ENCODE assay signal across 20 mouse cellular contexts in the genomic region with DNA sequence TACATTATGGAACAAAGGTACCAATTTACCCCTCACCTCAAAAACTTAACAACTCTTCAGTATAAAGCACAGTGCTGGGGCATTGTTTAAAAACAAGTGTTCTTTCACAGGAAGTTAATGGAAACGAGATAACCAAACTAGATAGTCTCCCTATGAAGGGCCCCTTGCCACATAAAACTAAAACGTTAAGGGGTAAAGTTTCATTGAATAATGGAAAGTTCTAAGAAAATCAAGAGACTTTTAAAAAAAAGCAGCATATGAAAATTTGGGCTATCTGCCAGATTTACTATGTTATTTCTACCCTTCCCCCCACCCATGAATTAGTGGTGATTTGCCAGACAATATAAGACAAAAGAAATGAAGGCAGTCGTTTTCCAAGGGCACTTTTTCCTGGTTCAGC. TPM values are rescaled to one million over a fixed set of nuclear protein-coding genes. Genes with fewer than 3 reads are reported as not detected.
DNase-seq lines count a peak whose midpoint lies in the region; ATAC-seq lines count a peak whose summit lies in the region.
"Had no signal": no experiment of that assay in that cellular context is flagged by ENCODE, and none has a peak within 500 bp of the region (broad histone marks: within the 10 kb centered on the region; RNA-seq: fewer than 3 reads in every experiment).

No protein-coding gene starts in this region.

- no peaks in the 10 kb centered on the region for H3K36me3 ChIP-seq in kidney, embryonic 14.5 days (ENCODE audit: control insufficient read depth, insufficient read depth, low read length)
- H3K36me3 ChIP-seq in megakaryocyte, embryonic 14.5 days (replicated peaks; ENCODE audit: low read length), result no peaks in the 10 kb centered on the region
- no peaks in the 10 kb centered on the region for H3K36me3 ChIP-seq in forebrain, embryonic 15.5 days
- H3K36me3 ChIP-seq: embryonic facial prominence, embryonic 15.5 days; forebrain, embryonic 10.5 days; heart, embryonic 12.5 days; hindbrain, embryonic 12.5 days; limb, embryonic 15.5 days had no signal

- 30% methylated on average over 3 of the region's 3 CpGs for WGBS in kidney, embryonic 14.5 days
- WGBS in forebrain, embryonic 15.5 days, result 44% methylated on average over 3 of the region's 3 CpGs

- 0 out of 2 replicates have a peak overlapping the region, but pooled peaks have one; percentile 8 for H3K27ac ChIP-seq in kidney, embryonic 14.5 days (ENCODE audit: low read depth, low read length)
- H3K27ac ChIP-seq in forebrain, embryonic 15.5 days (replicated peaks), result no peak overlapping the region
- H3K27ac ChIP-seq: embryonic facial prominence, embryonic 15.5 days; forebrain, embryonic 10.5 days; hindbrain, embryonic 12.5 days; limb, embryonic 15.5 days had no signal

- H3K4me1 ChIP-seq in kidney, embryonic 14.5 days (ENCODE audit: control insufficient read depth, insufficient read depth, low read length), result 0 out of 2 replicates have a peak, but pooled peaks cover 5% of the 10 kb centered on the region
- peaks cover 46% of the 10 kb centered on the region for H3K4me1 ChIP-seq in megakaryocyte, embryonic 14.5 days
- H3K4me1 ChIP-seq in forebrain, embryonic 15.5 days, result no peaks in the 10 kb centered on the region
- H3K4me1 ChIP-seq: embryonic facial prominence, embryonic 15.5 days; forebrain, embryonic 10.5 days; hindbrain, embryonic 12.5 days; limb, embryonic 15.5 days had no signal

- H3K9ac ChIP-seq in kidney, embryonic 14.5 days (ENCODE audit: low read depth, low read length), result no peak overlapping the region
- H3K9ac ChIP-seq in forebrain, embryonic 15.5 days (replicated peaks), result no peak overlapping the region
- H3K9ac ChIP-seq: embryonic facial prominence, embryonic 15.5 days; heart, embryonic 12.5 days; hindbrain, embryonic 12.5 days; limb, embryonic 15.5 days had no signal

- no peak overlapping the region for H3K4me2 ChIP-seq in kidney, embryonic 14.5 days (replicated peaks; ENCODE audit: low read depth, low read length)
- no peak overlapping the region for H3K4me2 ChIP-seq in forebrain, embryonic 15.5 days (replicated peaks)
- H3K4me2 ChIP-seq: embryonic facial prominence, embryonic 15.5 days; heart, embryonic 12.5 days; hindbrain, embryonic 12.5 days; limb, embryonic 15.5 days had no signal

- no peaks in the 10 kb centered on the region for H3K9me3 ChIP-seq in kidney, embryonic 14.5 days (ENCODE audit: control insufficient read depth, low read length)
- H3K9me3 ChIP-seq in megakaryocyte, embryonic 14.5 days, result no peaks in the 10 kb centered on the region
- H3K9me3 ChIP-seq in forebrain, embryonic 15.5 days, result no peaks in the 10 kb centered on the region
- H3K9me3 ChIP-seq: embryonic facial prominence, embryonic 15.5 days; forebrain, embryonic 10.5 days; heart, embryonic 12.5 days; hindbrain, embryonic 12.5 days; limb, embryonic 15.5 days had no signal

- ATAC-seq in kidney, embryonic 14.5 days (ENCODE audit: low FRiP score, low TSS enrichment), result no peak
- no peak for ATAC-seq in megakaryocyte, adult 5-6 weeks (ENCODE audit: poor library complexity, severe bottlenecking)
- ATAC-seq in activated CD4-positive, CD25-positive, alpha-beta regulatory T cell, adult 4 months, result peak; percentile 84
- ATAC-seq in forebrain, embryonic 15.5 days (replicated peaks), result no peak
- ATAC-seq: intestine, embryonic 16.5 days had no signal

- DNase-seq in kidney, postnatal 10 days, result no peak
- no peak for DNase-seq in adrenal gland, postnatal 25 days
- DNase-seq: adrenal gland, adult 8-10 months; cerebellum, adult 2 months; gastrocnemius, postnatal 25 days; midbrain, embryonic 14.5 days; retina, postnatal 1 day; thymus, adult 18-20 months had no signal

- H3K4me3 ChIP-seq in kidney, embryonic 14.5 days (ENCODE audit: low read length), result no peak overlapping the region
- H3K4me3 ChIP-seq in megakaryocyte, embryonic 14.5 days (replicated peaks), result peak overlapping the region; percentile 81
- H3K4me3 ChIP-seq in forebrain, embryonic 15.5 days, result no peak overlapping the region
- H3K4me3 ChIP-seq: embryonic facial prominence, embryonic 15.5 days; forebrain, embryonic 10.5 days; heart, embryonic 12.5 days; hindbrain, embryonic 12.5 days; limb, embryonic 15.5 days had no signal

- no peaks in the 10 kb centered on the region for H3K27me3 ChIP-seq in kidney, embryonic 14.5 days (ENCODE audit: control insufficient read depth, insufficient read depth, low read length)
- H3K27me3 ChIP-seq in megakaryocyte, embryonic 14.5 days (replicated peaks), result no peaks in the 10 kb centered on the region
- H3K27me3 ChIP-seq in forebrain, embryonic 15.5 days, result no peaks in the 10 kb centered on the region
- H3K27me3 ChIP-seq: CH12.LX; embryonic facial prominence, embryonic 15.5 days; heart, embryonic 12.5 days; hindbrain, embryonic 12.5 days; limb, embryonic 15.5 days had no signal

RNA-seq across cellular contexts. Expression of a gene that starts 21.5 kb away (rescaled TPM):
- polyA plus RNA-seq in kidney, embryonic 14.5 days (2014; fragmentation: Nextera tagmentation; extraction: Ambion mirVana), result 63.4 and 74.2 TPM in 2 replicates
- polyA plus RNA-seq in megakaryocyte, embryonic 14.5 days (2012; ENCODE audit: insufficient read depth, low replicate concordance), result 18.3 and 36.3 TPM in 2 replicates
- 4.6 and 6.2 TPM in 2 replicates for total RNA-seq in megakaryocyte, adult 5-6 weeks (2015)
- 18.0 and 20.1 TPM in 2 replicates for total RNA-seq in megakaryocyte, adult 5-6 weeks (2017)
- 10 to 100 TPM; 25.5 to 33.1 TPM for polyA plus RNA-seq in activated CD4-positive, CD25-positive, alpha-beta regulatory T cell, adult 4 months (2017; shearing (Covaris generic))
- polyA plus RNA-seq in forebrain, embryonic 15.5 days (2015; fragmentation: Nextera tagmentation; extraction: Ambion mirVana), result 41.8 and 42.6 TPM in 2 replicates
- total RNA-seq in adrenal gland, postnatal 25 days (2021), result 16.1 and 17.6 TPM in 2 replicates
